Mouse (Mus musculus) hindbrain, postnatal 0 days (tissue): Measurements from ENCODE around the gene Tdrkh. TPM values are rescaled to one million over a fixed set of nuclear protein-coding genes. Genes with fewer than 3 reads are reported as not detected.
A peak's percentile ranks its signal among the peaks of the same experiment; 100 is the strongest.

Source experiments
- ATAC-seq: fragments of 200-750 bp; cut with Nextera tagmentation; 2 replicates; pipeline ENCODE4 v1.8.0; 2017; ENCODE audit warnings: mild to moderate bottlenecking, moderate TSS enrichment, moderate library complexity
- DNase-seq: peaks from one replicate; pipeline ENCODE4 v3.0.0-alpha.2; 2015; ENCODE audit warnings: low spot score
- H3K27ac ChIP-seq: fragments of 300-500 bp; sonication (generic); 2 replicates; pipeline ENCODE4 v1.5.1; 2014; ENCODE audit warnings: mild to moderate bottlenecking
- H3K27me3 ChIP-seq: fragments of 300-500 bp; sonication (generic); 2 replicates; pipeline ENCODE4 v1.6.1; 2014; ENCODE audit warnings: low read length, mixed read lengths; ENCODE audit not compliant: insufficient read depth
- H3K36me3 ChIP-seq: fragments of 300-500 bp; sonication (generic); 2 replicates; pipeline ENCODE4 v1.6.1; 2014; ENCODE audit warnings: low read length, mixed read lengths; ENCODE audit not compliant: insufficient read depth
- H3K4me1 ChIP-seq: fragments of 300-500 bp; sonication (generic); 2 replicates; pipeline ENCODE4 v1.6.1; 2014; ENCODE audit warnings: antibody characterized with exemption, low read length, mixed read lengths; ENCODE audit not compliant: insufficient read depth
- H3K4me2 ChIP-seq: fragments of 300-500 bp; sonication (generic); 2 replicates; pipeline ENCODE4 v1.6.1; 2014; ENCODE audit warnings: low read depth, mild to moderate bottlenecking, low read length, moderate library complexity, mixed read lengths
- H3K4me3 ChIP-seq: fragments of 300-500 bp; sonication (generic); 2 replicates; pipeline ENCODE4 v1.5.1; 2014; ENCODE audit warnings: low read length
- H3K9ac ChIP-seq: fragments of 300-500 bp; sonication (generic); replicated peaks from 2 replicates; pipeline ENCODE4 v1.6.1; 2014; ENCODE audit warnings: mild to moderate bottlenecking, low read length, moderate library complexity, mixed read lengths
- H3K9me3 ChIP-seq: fragments of 300-500 bp; sonication (generic); 2 replicates; pipeline ENCODE4 v1.6.1; 2016; ENCODE audit warnings: low read length, mixed read lengths
- CTCF ChIP-seq: IDR thresholded peaks from 2 replicates; pipeline ENCODE4 v1.5.1; 2016; ENCODE audit warnings: antibody characterized with exemption, control low read depth, low read depth
- WGBS: fragments of 180-500 bp; shearing (Covaris S2); extraction: QIAGEN DNeasy Blood & Tissue Kit; methylation state at CpG from one replicate; pipeline ENCODE4 v1.1.7; 2014; 5-methylcytosine and 5-hydroxymethylcytosine counted together
- polyA plus RNA-seq: library from polyadenylated mRNA; unstranded; fragments of >200 nt; fragmentation: Nextera tagmentation; extraction: Ambion mirVana; gene quantifications from 2 replicates; pipeline ENCODE4 v1.2.1, GENCODE M21; 2015
- total RNA-seq: library from RNA; depleted of rRNA; stranded (reverse); fragments of >200 nt; gene quantifications from 2 replicates; pipeline ENCODE4 v1.2.3, GENCODE M21; 2014

The Tdrkh gene
- total and polyA plus RNA-seq, 2 experiments from 2014 or later = 11.8 to 46.8 TPM

DNA sequence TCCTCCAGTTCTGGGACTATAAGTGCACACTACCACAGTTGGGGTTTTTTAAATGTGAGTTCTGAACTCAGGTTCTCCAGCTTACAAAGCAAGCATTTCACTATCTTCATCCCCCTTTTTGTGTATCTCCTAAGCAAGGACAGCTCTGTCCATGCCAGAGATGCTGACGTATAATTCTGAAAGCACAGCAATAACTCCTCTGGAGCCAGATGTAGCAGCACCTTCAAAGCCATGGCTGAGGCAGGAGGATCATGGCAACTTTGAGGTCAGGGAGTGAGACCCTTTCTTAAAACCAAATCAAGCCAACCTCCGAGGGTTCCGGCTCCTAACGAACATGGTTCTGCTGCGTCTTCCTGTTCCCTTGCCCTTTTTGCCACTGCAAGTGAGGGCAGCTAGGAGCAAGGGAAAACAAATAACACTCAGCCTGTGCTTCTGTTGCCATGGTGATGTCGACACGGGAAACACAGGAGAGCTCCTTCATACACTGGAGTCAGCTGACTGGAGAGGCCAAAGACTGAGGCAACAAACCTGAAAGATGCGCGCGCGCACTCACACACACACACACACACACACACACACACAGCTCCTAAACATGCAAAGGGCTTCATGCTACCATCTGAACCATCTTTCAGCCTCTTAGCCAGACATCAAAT, 51.0 kb downstream of the Tdrkh start:
- no peak for TF ChIP-seq CTCF
- Histone ChIP-seq H3K27me3 (no peaks in the 10 kb centered on the region), H3K4me3 (no peak overlapping the region), H3K4me2 (no peak overlapping the region), H3K9ac (no peak overlapping the region), H3K36me3 (no peaks in the 10 kb centered on the region), H3K27ac (peak overlapping the region; percentile 78), H3K9me3 (no peaks in the 10 kb centered on the region), H3K4me1 (peaks cover 12% of the 10 kb centered on the region)
- peak; percentile 79 for ATAC-seq
- DNase-seq = peak; percentile 77
- 29% methylated on average over 11 of the region's 11 CpGs for WGBS

DNA sequence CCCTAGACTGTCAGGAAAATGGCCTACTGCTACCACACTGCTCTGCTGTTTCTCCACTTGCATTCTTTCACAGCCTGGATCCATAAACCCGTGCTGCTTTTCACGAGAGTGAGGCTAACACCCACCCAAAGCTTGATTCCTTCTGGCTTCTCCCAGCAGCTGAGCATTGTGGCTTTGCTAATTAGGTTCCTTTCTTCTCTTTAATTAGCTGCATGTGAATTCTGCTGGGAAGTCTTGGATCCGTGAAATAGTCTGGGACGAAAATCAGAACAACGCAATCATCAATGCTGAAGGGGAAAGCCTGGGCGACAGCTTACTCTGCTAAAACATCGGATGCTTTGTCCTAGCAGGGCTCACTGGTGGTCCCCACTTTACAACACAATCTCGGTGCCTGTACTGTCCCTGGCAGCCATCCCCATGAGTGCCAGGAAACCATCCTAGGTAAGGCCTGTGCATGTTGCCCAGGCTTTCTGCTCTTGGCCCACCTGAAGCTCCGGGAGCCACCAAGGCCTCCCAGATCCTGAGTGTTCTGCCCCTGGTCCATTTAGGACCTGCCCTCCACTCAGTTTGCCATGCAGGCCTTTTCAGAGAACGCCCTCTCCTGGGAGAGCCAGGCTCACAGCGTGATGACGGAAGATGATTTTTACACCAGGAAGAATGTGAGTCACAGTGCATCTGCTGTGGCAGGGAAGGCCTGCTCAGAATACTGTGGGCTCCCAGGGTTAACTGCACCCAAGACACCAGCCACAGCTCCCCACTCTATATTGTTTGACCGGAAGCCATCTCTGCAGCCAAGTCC, 52.8 kb downstream of the Tdrkh start:
- WGBS = 34% methylated on average over 13 of the region's 13 CpGs
- ATAC-seq = peak; percentile 71
- H3K9ac ChIP-seq = no peak overlapping the region

DNA sequence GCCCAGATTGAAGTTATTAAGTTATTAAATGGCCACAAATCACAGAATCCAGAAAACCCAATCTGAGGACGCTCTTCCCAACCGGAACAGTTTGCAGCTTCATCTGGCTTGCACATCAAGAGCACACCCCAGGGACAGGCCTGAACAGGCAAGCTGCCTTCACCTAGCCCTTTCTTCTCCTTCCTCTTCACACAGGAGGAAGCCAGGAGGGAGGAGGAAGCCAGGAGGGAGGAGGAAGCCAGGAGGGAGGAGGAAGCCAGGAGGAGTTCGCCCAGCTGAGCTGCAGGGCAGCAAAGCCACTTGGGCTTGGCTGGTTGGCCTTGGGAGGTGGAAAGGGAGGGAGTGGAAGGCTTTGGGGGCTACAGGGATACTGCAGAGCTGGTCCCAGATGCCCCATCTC, 55.9 kb downstream of the Tdrkh start:
- WGBS = 65% methylated on average over 3 of the region's 3 CpGs
- Histone ChIP-seq H3K27ac (no peak overlapping the region), H3K4me2 (no peak overlapping the region), H3K36me3 (no peaks in the 10 kb centered on the region), H3K9me3 (no peaks in the 10 kb centered on the region), H3K4me3 (no peak overlapping the region), H3K4me1 (peaks cover 18% of the 10 kb centered on the region), H3K27me3 (no peaks in the 10 kb centered on the region), H3K9ac (no peak overlapping the region)
- ATAC-seq (no peak), DNase-seq (no peak)
- TF ChIP-seq CTCF = no peak

More for the DNA sequence above, 52.8 kb downstream of the Tdrkh start:
- Histone ChIP-seq H3K36me3 (no peaks in the 10 kb centered on the region), H3K9me3 (no peaks in the 10 kb centered on the region), H3K27ac (peak overlapping the region; percentile 78), H3K4me2 (no peak overlapping the region), H3K4me1 (peaks cover 12% of the 10 kb centered on the region), H3K27me3 (no peaks in the 10 kb centered on the region), H3K4me3 (no peak overlapping the region)
- peak; percentile 72 for DNase-seq
- peak; percentile 13; the same call in 1 of the 2 replicates for TF ChIP-seq CTCF

DNA sequence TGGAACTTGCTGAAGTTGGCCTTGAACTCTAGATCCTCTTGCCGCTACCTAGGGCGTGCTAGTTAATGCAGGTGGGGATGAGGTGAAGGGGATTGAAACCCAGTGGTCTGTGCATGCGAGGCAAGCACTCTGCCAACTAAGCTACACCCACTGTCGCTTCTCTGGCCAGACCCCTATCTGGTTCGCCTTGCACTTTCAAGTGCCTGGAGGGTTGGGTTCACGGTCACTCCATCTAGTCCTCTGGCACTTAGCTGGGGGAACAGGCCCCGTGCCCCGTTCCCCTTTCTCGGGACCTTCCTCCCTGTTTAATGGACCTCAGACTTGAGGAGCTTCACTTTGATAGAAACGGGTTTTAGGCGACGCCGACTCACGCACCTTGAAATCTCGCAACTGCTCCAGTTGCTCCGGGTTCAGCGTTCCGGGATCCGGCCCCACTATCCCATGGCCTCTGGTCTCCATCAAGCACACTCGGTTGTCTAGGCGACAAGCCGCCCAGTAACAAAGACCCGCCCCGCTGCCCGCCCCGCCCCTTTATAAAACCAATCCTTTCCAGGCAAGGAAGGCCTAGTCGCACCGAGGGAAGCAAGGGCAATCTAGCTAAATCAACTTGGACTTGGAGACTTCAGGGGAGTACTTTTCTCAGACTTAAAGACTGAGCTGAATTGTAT, 59.5 kb downstream of the Tdrkh start:
- 12% methylated on average over 28 of the region's 28 CpGs for WGBS
- H3K36me3 ChIP-seq = no peaks in the 10 kb centered on the region
- H3K4me2 ChIP-seq = peak overlapping the region; percentile 49
- no peaks in the 10 kb centered on the region for H3K27me3 ChIP-seq
- H3K9me3 ChIP-seq = no peaks in the 10 kb centered on the region
- H3K27ac ChIP-seq = peak overlapping the region; percentile 8; the same call in 1 of the 2 replicates
- peak; percentile 41; the same call in 1 of the 2 replicates for ATAC-seq
- peaks cover 8% of the 10 kb centered on the region; the same call in 1 of the 2 replicates for H3K4me1 ChIP-seq
- peak overlapping the region; percentile 24; the same call in 1 of the 2 replicates for H3K4me3 ChIP-seq
- no peak overlapping the region for H3K9ac ChIP-seq
- TF ChIP-seq CTCF = no peak
- peak; percentile 60 for DNase-seq

DNA sequence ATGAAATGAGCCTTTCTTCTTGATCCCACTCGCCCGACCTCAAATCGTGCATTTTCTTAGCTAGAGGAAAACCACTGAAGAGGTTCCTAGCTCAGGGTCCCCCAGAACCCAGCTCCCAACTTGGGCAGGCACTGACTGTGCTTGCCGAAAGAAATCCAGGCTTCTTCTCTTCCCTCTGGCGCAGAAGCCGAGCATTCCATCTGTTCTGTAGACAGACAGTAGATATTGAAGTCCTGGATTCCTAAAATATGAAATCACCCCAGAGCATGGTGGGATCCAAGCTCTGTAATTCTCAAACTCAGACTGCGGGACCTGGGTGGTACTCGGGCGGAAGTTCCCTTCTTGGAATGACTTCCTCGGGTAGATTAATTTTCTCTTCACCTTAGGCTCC, 60.0 kb downstream of the Tdrkh start:
- Histone ChIP-seq H3K27me3 (no peaks in the 10 kb centered on the region), H3K4me2 (peak overlapping the region; percentile 49), H3K4me3 (no peak overlapping the region), H3K9me3 (no peaks in the 10 kb centered on the region), H3K4me1 (peaks cover 8% of the 10 kb centered on the region; the same call in 1 of the 2 replicates), H3K27ac (peak overlapping the region; percentile 8; the same call in 1 of the 2 replicates), H3K9ac (no peak overlapping the region), H3K36me3 (no peaks in the 10 kb centered on the region)
- no peak for ATAC-seq
- no peak for TF ChIP-seq CTCF
- no peak for DNase-seq
- 49% methylated on average over 10 of the region's 10 CpGs for WGBS

DNA sequence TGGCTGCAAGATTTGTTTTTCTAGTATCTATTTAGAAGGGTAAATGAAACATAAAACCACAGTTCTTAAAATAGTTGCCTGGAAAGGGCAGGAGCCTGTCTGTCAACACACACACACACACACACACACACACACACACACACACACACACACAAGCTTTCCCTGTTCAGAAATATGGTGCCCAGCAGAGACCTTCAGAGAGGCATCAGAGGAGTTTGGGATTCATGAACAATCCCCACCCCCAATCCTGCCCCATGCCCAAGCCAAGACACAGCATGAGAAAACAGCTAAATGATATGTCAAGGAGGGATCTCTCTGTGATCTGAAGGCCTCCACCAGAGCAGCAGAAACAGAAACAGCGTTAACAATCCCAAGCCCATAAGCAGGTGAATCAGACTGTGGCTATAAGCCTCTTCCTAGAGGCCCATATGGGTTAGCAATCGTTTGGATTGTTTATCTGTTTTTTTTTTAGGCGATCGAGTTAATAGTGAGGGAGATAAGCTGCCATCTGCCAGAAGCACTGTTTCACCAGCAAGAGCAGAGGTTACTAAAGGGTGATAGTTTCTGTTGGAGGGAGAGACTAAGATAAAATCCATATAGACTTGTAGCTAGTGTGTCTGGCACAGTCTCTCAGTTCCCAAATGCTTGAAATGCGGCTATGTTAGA, 60.6 kb downstream of the Tdrkh start:
- H3K27ac ChIP-seq = 0 out of 2 replicates have a peak overlapping the region, but pooled peaks have one; percentile 9

More for the DNA sequence above, 60.6 kb downstream of the Tdrkh start:
- peaks cover 8% of the 10 kb centered on the region; the same call in 1 of the 2 replicates for H3K4me1 ChIP-seq
- H3K36me3 ChIP-seq = no peaks in the 10 kb centered on the region
- H3K4me3 ChIP-seq = no peak overlapping the region
- H3K9ac ChIP-seq = no peak overlapping the region
- no peak for ATAC-seq
- H3K27me3 ChIP-seq = no peaks in the 10 kb centered on the region
- no peak for TF ChIP-seq CTCF
- WGBS = 57% methylated on average over 5 of the region's 5 CpGs
- no peaks in the 10 kb centered on the region for H3K9me3 ChIP-seq
- no peak overlapping the region for H3K4me2 ChIP-seq
- no peak for DNase-seq
